Mouse (Mus musculus) hindbrain, embryonic 15.5 days (tissue): ENCODE data around the gene Lemd1. TPM values are rescaled to one million over a fixed set of nuclear protein-coding genes. Genes with fewer than 3 reads are reported as not detected.

Source experiments
- ATAC-seq: fragments of 200-750 bp; cut with Nextera tagmentation; 2 replicates; pipeline ENCODE4 v1.8.0; 2017; ENCODE audit warnings: low read depth, moderate number of reproducible peaks, moderate TSS enrichment; ENCODE audit not compliant: low FRiP score
- H3K27ac ChIP-seq: fragments of 300-500 bp; sonication (generic); replicated peaks from 2 replicates; pipeline ENCODE4 v1.5.1; 2015; ENCODE audit warnings: mild to moderate bottlenecking, inconsistent platforms
- H3K27me3 ChIP-seq: fragments of 300-500 bp; sonication (generic); 2 replicates; pipeline ENCODE4 v1.6.1; 2015; ENCODE audit warnings: control low read depth, inconsistent platforms
- H3K36me3 ChIP-seq: fragments of 300-500 bp; sonication (generic); 2 replicates; pipeline ENCODE4 v1.6.1; 2015; ENCODE audit warnings: control low read depth, inconsistent platforms
- H3K4me1 ChIP-seq: fragments of 300-500 bp; sonication (generic); replicated peaks from 2 replicates; pipeline ENCODE4 v1.6.1; 2015; ENCODE audit warnings: control low read depth, inconsistent platforms
- H3K4me2 ChIP-seq: fragments of 300-500 bp; sonication (generic); 2 replicates; pipeline ENCODE4 v1.6.1; 2015; ENCODE audit warnings: moderate library complexity, mild to moderate bottlenecking, inconsistent platforms
- H3K4me3 ChIP-seq: fragments of 300-500 bp; sonication (generic); 2 replicates; pipeline ENCODE4 v1.5.1; 2015; ENCODE audit warnings: mild to moderate bottlenecking, inconsistent platforms
- H3K9ac ChIP-seq: fragments of 300-500 bp; sonication (generic); 2 replicates; pipeline ENCODE4 v1.6.1; 2015; ENCODE audit warnings: inconsistent platforms
- H3K9me3 ChIP-seq: fragments of 300-500 bp; sonication (generic); 2 replicates; pipeline ENCODE4 v1.6.1; 2016; ENCODE audit warnings: control low read depth, inconsistent platforms
- WGBS: fragments of 180-500 bp; shearing (Covaris S2); methylation state at CpG from one replicate; pipeline ENCODE4 v1.1.7; 2015; 5-methylcytosine and 5-hydroxymethylcytosine counted together
- microRNA counts: library from miRNA; unstranded; fragments of <30 nt; microRNA quantifications from one replicate; lab custom pipeline; 2016
- microRNA-seq: library from miRNA; unstranded; fragments of <30 nt; microRNA quantifications from one replicate; pipeline ENCODE4, GENCODE M21; 2016
- polyA plus RNA-seq: library from polyadenylated mRNA; unstranded; fragments of >200 nt; fragmentation: Nextera tagmentation; extraction: Ambion mirVana; gene quantifications from 2 replicates; pipeline ENCODE4 v1.2.1, GENCODE M21; 2015

The Lemd1 gene
- polyA plus RNA-seq, 1 experiment from 2014 or later, result 16.2 TPM

- WGBS, result 92% methylated on average over 9 of the region's 9 CpGs
- Histone ChIP-seq H3K4me1 (peaks cover 46% of the 10 kb centered on the region), H3K27me3 (no peaks in the 10 kb centered on the region), H3K4me2 (peak overlapping the region; percentile 98; the same call in 1 of the 2 replicates), H3K27ac (no peak overlapping the region), H3K9me3 (no peaks in the 10 kb centered on the region), H3K36me3 (no peaks in the 10 kb centered on the region), H3K9ac (no peak overlapping the region), H3K4me3 (no peak overlapping the region)
- ATAC-seq, result no peak
Measured at GRCm38 (mm10) chr1:132302341-132302866, 111.2 kb downstream of the Lemd1 start.

DNA sequence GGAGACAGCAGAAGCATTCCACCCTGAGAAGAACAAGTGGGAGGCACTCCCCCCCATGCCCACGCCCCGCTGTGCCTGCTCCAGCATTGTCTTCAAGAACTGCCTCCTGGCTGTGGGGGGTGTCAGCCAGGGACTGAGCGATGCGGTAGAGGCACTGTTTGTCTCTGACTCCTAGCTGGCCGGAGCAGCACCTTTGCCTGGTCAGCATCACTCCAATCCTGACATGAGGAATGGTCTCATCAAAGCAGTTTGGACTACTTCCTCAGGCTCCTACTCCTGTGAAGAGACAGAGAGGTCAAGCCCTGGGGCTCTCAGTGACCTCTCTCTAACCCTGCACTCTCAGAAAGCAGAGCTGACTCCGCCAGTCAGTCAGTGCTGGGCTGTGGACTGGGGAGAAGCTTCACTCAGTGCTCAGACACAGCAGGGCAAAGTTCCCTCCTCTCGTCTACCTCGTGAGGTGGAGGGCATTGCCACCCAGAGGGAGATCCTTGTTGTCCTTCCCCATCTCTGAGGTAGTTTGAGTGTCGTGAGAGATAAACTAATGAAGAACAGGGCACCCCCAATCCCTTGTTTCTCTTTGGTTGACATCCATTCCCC, 113.5 kb downstream of the Lemd1 start:
- no peaks in the 10 kb centered on the region for H3K27me3 ChIP-seq
- no peak overlapping the region for H3K4me3 ChIP-seq
- no peak overlapping the region for H3K4me2 ChIP-seq
- peaks cover 23% of the 10 kb centered on the region for H3K4me1 ChIP-seq
- no peak overlapping the region for H3K27ac ChIP-seq
- H3K9ac ChIP-seq, result no peak overlapping the region
- no peaks in the 10 kb centered on the region for H3K9me3 ChIP-seq
- 28% methylated on average over 9 of the region's 9 CpGs for WGBS
- H3K36me3 ChIP-seq, result no peaks in the 10 kb centered on the region
- ATAC-seq, result no peak

- Histone ChIP-seq H3K4me2 (no peak overlapping the region), H3K9me3 (no peaks in the 10 kb centered on the region), H3K27ac (no peak overlapping the region), H3K4me3 (no peak overlapping the region), H3K4me1 (peaks cover 12% of the 10 kb centered on the region), H3K36me3 (no peaks in the 10 kb centered on the region), H3K9ac (no peak overlapping the region), H3K27me3 (no peaks in the 10 kb centered on the region)
- no peak for ATAC-seq
- WGBS, result 36% methylated on average over 4 of the region's 4 CpGs
Measured at GRCm38 (mm10) chr1:132306160-132306559, 114.9 kb downstream of the Lemd1 start.

- no peak for ATAC-seq
- Histone ChIP-seq H3K27ac (no peak overlapping the region), H3K4me3 (no peak overlapping the region), H3K27me3 (no peaks in the 10 kb centered on the region), H3K4me2 (no peak overlapping the region), H3K4me1 (peaks cover 5% of the 10 kb centered on the region; the same call in 1 of the 2 replicates), H3K9me3 (no peaks in the 10 kb centered on the region), H3K36me3 (no peaks in the 10 kb centered on the region), H3K9ac (no peak overlapping the region)
- 24% methylated on average over 4 of the region's 4 CpGs for WGBS
Measured at GRCm38 (mm10) chr1:132306808-132307207, 115.6 kb downstream of the Lemd1 start.

DNA sequence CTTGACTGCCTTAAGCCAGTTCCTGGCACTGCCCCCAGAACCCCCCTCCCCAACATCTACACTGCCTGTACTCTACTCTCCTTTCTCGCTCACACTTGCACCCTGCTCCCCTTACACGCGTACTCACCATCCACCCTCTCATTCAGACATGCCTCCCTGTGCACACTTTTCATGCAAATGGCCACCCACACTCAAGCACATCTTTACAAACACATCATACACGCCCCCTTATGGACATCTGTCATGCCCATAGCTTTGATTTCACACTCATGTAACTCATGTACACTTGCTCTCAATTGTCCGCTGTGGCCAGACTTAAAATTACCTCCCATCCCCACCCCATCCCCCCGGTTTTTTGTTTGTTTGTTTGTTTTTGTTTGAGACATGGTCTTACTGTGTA, 116.7 kb downstream of the Lemd1 start:
- 82% methylated on average over 6 of the region's 6 CpGs for WGBS
- Histone ChIP-seq H3K4me1 (no peaks in the 10 kb centered on the region), H3K36me3 (no peaks in the 10 kb centered on the region), H3K9me3 (no peaks in the 10 kb centered on the region), H3K4me2 (no peak overlapping the region), H3K4me3 (no peak overlapping the region), H3K27ac (no peak overlapping the region), H3K27me3 (no peaks in the 10 kb centered on the region), H3K9ac (no peak overlapping the region)
- ATAC-seq, result no peak

GRCm38 (mm10) chr1:132308674-132309073, 117.4 kb downstream of the Lemd1 start:
- H3K36me3 ChIP-seq, result no peaks in the 10 kb centered on the region
- H3K4me1 ChIP-seq, result no peaks in the 10 kb centered on the region
- H3K4me3 ChIP-seq, result no peak overlapping the region
- H3K9me3 ChIP-seq, result no peaks in the 10 kb centered on the region
- no peaks in the 10 kb centered on the region for H3K27me3 ChIP-seq
- H3K9ac ChIP-seq, result no peak overlapping the region
- no peak for ATAC-seq
- no peak overlapping the region for H3K4me2 ChIP-seq
- H3K27ac ChIP-seq, result no peak overlapping the region
- 85% methylated on average over 7 of the region's 7 CpGs for WGBS

MicroRNAs within 50 kb of the gene (microRNA counts, 519-probe panel; counts per million panel counts)
- microRNA mmu-miR-135b (lab: Ali Mortazavi, UCI), result 4,155 counts per million, percentile 85 among the panel's probes with 10 or more counts

Small RNA genes within 50 kb of the gene (microRNA-seq; reads per million reads assigned to microRNA genes)
- 7,885 reads per million, percentile 94 among the genes with 10 or more reads in this experiment for gene Mir135b

Other genes with a start within 250 kb of the Lemd1 start
- gene Slc45a3, start 228.5 kb upstream of the Lemd1 start, polyA plus RNA-seq, result 0.74 and 4.7 TPM in 2 replicates
- 11.4 and 11.5 TPM in 2 replicates for gene Elk4, start 183.8 kb upstream of the Lemd1 start, polyA plus RNA-seq
- gene Mfsd4a, start 123.4 kb upstream of the Lemd1 start, polyA plus RNA-seq, result 6.9 and 7.3 TPM in 2 replicates
- 1.00 and 1.1 TPM in 2 replicates for gene Cdk18, start 51.7 kb upstream of the Lemd1 start, polyA plus RNA-seq
- 2.7 and 2.8 TPM in 2 replicates for gene AC124108.1, start within 50 bp of the Lemd1 start, polyA plus RNA-seq
- gene Gm10188, start 38.3 kb downstream of the Lemd1 start, polyA plus RNA-seq, result 0.25 and 0.68 TPM in 2 replicates
- gene Klhdc8a, start 107.2 kb downstream of the Lemd1 start, polyA plus RNA-seq, result 8.7 and 9.5 TPM in 2 replicates
- 12.9 and 24.2 TPM in 2 replicates for gene Nuak2, start 124.7 kb downstream of the Lemd1 start, polyA plus RNA-seq
- gene Tmcc2, start 199.8 kb downstream of the Lemd1 start, polyA plus RNA-seq, result 38.1 and 41.4 TPM in 2 replicates
- gene Dstyk, start 226.1 kb downstream of the Lemd1 start, polyA plus RNA-seq, result 8.6 and 9.9 TPM in 2 replicates